Mouse (Mus musculus): ENCODE measurements at regions not wholly inside any gene's neighbourhood (a gene's known extent, or its start where the extent isn't known, plus 50 kb on each side); places are given as distances from the start of the nearest gene placed in this dataset.

GRCm38 (mm10) chr15:86963486-86963885 lies 580.6 kb upstream of the Fam19a5 start:
- TF ChIP-seq TAL1 (IDR thresholded peaks at IDR 0.05; ENCODE audit: low read length), result no peak
- TF ChIP-seq GATA1 (IDR thresholded peaks at IDR 0.05; ENCODE audit: low read length), result no peak
